Mouse (Mus musculus): ENCODE data around the gene Gm21958.
A peak's percentile ranks its signal among the peaks of the same experiment; 100 is the strongest.

The Gm21958 gene

GRCm38 (mm10) chr3:54714253-54714652 lies at the start of gene Gm21958:
Gm21958 (minus strand) TSS chr3:54714353.
- DNase-seq (ENCODE audit: low spot score): no peak

- DNase-seq (ENCODE audit: low spot score): no peak
Measured at GRCm38 (mm10) chr3:54761258-54761657, 47.1 kb upstream of the Gm21958 start.

- DNase-seq (ENCODE audit: low spot score): no peak
Measured at GRCm38 (mm10) chr3:54760321-54761115, 46.4 kb upstream of the Gm21958 start.

- no peak for DNase-seq (ENCODE audit: low spot score)
Measured at GRCm38 (mm10) chr3:54759211-54759610, 45.1 kb upstream of the Gm21958 start.

GRCm38 (mm10) chr3:54757446-54757845 lies 43.3 kb upstream of the Gm21958 start:
- no peak for DNase-seq (ENCODE audit: low spot score)

GRCm38 (mm10) chr3:54756058-54756457 lies 41.9 kb upstream of the Gm21958 start:
- DNase-seq (ENCODE audit: low spot score): peak; percentile 46

GRCm38 (mm10) chr3:54755145-54756041 lies 41.2 kb upstream of the Gm21958 start, which contains the start of gene Smad9:
Smad9 (plus strand) TSS chr3:54755582.
- peak; percentile 57 for DNase-seq (ENCODE audit: low spot score)

GRCm38 (mm10) chr3:54753411-54753810 lies 39.3 kb upstream of the Gm21958 start:
- no peak for DNase-seq (ENCODE audit: low spot score)

- peak; percentile 48 for DNase-seq (ENCODE audit: low spot score)
Measured at GRCm38 (mm10) chr3:54745799-54746198, 31.6 kb upstream of the Gm21958 start.

- no peak for DNase-seq (ENCODE audit: low spot score)
Measured at GRCm38 (mm10) chr3:54741965-54742364, 27.8 kb upstream of the Gm21958 start.

GRCm38 (mm10) chr3:54737317-54737716 lies 23.2 kb upstream of the Gm21958 start:
- DNase-seq (ENCODE audit: low spot score): no peak

GRCm38 (mm10) chr3:54736101-54736927 lies 22.2 kb upstream of the Gm21958 start:
- peak; percentile 51 for DNase-seq (ENCODE audit: low spot score)

- DNase-seq (ENCODE audit: low spot score): peak; percentile 82
Measured at GRCm38 (mm10) chr3:54735247-54736046, 21.3 kb upstream of the Gm21958 start, which contains the start of the genes Exosc8 and Alg5. Exosc8 (minus strand) TSS chr3:54735393. Alg5 (plus strand) TSS chr3:54735539.

GRCm38 (mm10) chr3:54734411-54735246 lies 20.5 kb upstream of the Gm21958 start:
- DNase-seq (ENCODE audit: low spot score): peak; percentile 89

GRCm38 (mm10) chr3:54732371-54732770 lies 18.2 kb upstream of the Gm21958 start:
- DNase-seq (ENCODE audit: low spot score): no peak

- DNase-seq (ENCODE audit: low spot score): no peak
Measured at GRCm38 (mm10) chr3:54731626-54732150, 17.5 kb upstream of the Gm21958 start.

- DNase-seq (ENCODE audit: low spot score): no peak
Measured at GRCm38 (mm10) chr3:54728100-54728499, 13.9 kb upstream of the Gm21958 start.

- no peak for DNase-seq (ENCODE audit: low spot score)
Measured at GRCm38 (mm10) chr3:54727588-54727987, 13.4 kb upstream of the Gm21958 start.

GRCm38 (mm10) chr3:54725344-54725743 lies 11.2 kb upstream of the Gm21958 start:
- no peak for DNase-seq (ENCODE audit: low spot score)
